Mouse (Mus musculus): Measurements from ENCODE around the gene Kdm5d.

- TF ChIP-seq GATA1 (IDR thresholded peaks at IDR 0.05; ENCODE audit: borderline replicate concordance, low read length) (no peak), FLI1 (IDR thresholded peaks at IDR 0.05; ENCODE audit: low read length) (no peak)
These were observed 24.6 kb upstream of the Kdm5d start for GRCm38 (mm10) chrY:872855-873549.

Data from megakaryocyte, embryonic 14.5 days (primary cell).